Mouse (Mus musculus) testis, adult 2 months (tissue): ENCODE data around the gene Gramd1b. TPM values are rescaled to one million over a fixed set of nuclear protein-coding genes. Genes with fewer than 3 reads are reported as not detected.

Source experiments
- H3K27ac ChIP-seq: fragments of 200-500 bp; 2 replicates; pipeline ENCODE4 v1.5.1; 2012; ENCODE audit warnings: low read depth, low read length; ENCODE audit not compliant: control insufficient read depth, insufficient read depth
- H3K27me3 ChIP-seq: fragments of 200-500 bp; 2 replicates; pipeline ENCODE4 v1.6.1; 2012; ENCODE audit warnings: mild to moderate bottlenecking, low read length, moderate library complexity; ENCODE audit not compliant: control insufficient read depth, insufficient read depth
- H3K36me3 ChIP-seq: fragments of 200-500 bp; 2 replicates; pipeline ENCODE4 v1.6.1; 2012; ENCODE audit warnings: mild to moderate bottlenecking, low read length; ENCODE audit not compliant: control insufficient read depth, insufficient read depth
- H3K4me1 ChIP-seq: fragments of 200-500 bp; 2 replicates; pipeline ENCODE4 v1.6.1; 2012; ENCODE audit warnings: low read length; ENCODE audit not compliant: control insufficient read depth, insufficient read depth
- H3K4me3 ChIP-seq: fragments of 200-500 bp; 2 replicates; pipeline ENCODE4 v1.5.1; 2012; ENCODE audit warnings: low read depth, mild to moderate bottlenecking, low read length, moderate library complexity, mixed read lengths; ENCODE audit not compliant: control insufficient read depth
- CTCF ChIP-seq: fragments of 200-500 bp; IDR thresholded peaks from 2 replicates; pipeline ENCODE4 v1.5.1; 2012; ENCODE audit warnings: low read depth, mild to moderate bottlenecking, inconsistent platforms, low read length, moderate library complexity; ENCODE audit not compliant: control insufficient read depth, insufficient read depth, insufficient replicate concordance
- POLR2A ChIP-seq: fragments of 200-500 bp; IDR thresholded peaks from 2 replicates; pipeline ENCODE4 v1.6.1; 2012; ENCODE audit warnings: low read depth, mild to moderate bottlenecking, inconsistent platforms, low read length, moderate library complexity; ENCODE audit not compliant: control insufficient read depth
- polyA plus RNA-seq: library from polyadenylated mRNA; depleted of rRNA; stranded (reverse); fragments of >200 nt; gene quantifications from 2 replicates; pipeline ENCODE4 v1.2.3, GENCODE M21; 2012

The Gramd1b gene
- polyA plus RNA-seq, 1 experiment: 143 TPM

- no peaks in the 10 kb centered on the region for H3K27me3 ChIP-seq
- H3K4me3 ChIP-seq: no peak overlapping the region
- H3K4me1 ChIP-seq: peaks cover 2% of the 10 kb centered on the region; the same call in 1 of the 2 replicates
- no peaks in the 10 kb centered on the region for H3K36me3 ChIP-seq
- no peak for TF ChIP-seq POLR2A
- TF ChIP-seq CTCF: no peak
- no peak overlapping the region for H3K27ac ChIP-seq
These were observed 135.0 kb downstream of the Gramd1b start for GRCm38 (mm10) chr9:40396171-40396570.

- no peak overlapping the region for H3K27ac ChIP-seq
These were observed 139.1 kb downstream of the Gramd1b start for GRCm38 (mm10) chr9:40391852-40392695.

GRCm38 (mm10) chr9:40391359-40391758 lies 139.8 kb downstream of the Gramd1b start:
- Histone ChIP-seq H3K36me3 (no peaks in the 10 kb centered on the region), H3K4me1 (0 out of 2 replicates have a peak, but pooled peaks cover 2% of the 10 kb centered on the region), H3K27me3 (no peaks in the 10 kb centered on the region), H3K4me3 (no peak overlapping the region; the same call in 1 of the 2 replicates), H3K27ac (no peak overlapping the region)
- TF ChIP-seq CTCF: no peak
- no peak for TF ChIP-seq POLR2A

More at GRCm38 (mm10) chr9:40391852-40392695, 139.1 kb downstream of the Gramd1b start:
- Histone ChIP-seq H3K36me3 (no peaks in the 10 kb centered on the region), H3K4me1 (peaks cover 4% of the 10 kb centered on the region; the same call in 1 of the 2 replicates), H3K4me3 (no peak overlapping the region), H3K27me3 (no peaks in the 10 kb centered on the region)
- TF ChIP-seq POLR2A: no peak
- TF ChIP-seq CTCF: no peak

DNA sequence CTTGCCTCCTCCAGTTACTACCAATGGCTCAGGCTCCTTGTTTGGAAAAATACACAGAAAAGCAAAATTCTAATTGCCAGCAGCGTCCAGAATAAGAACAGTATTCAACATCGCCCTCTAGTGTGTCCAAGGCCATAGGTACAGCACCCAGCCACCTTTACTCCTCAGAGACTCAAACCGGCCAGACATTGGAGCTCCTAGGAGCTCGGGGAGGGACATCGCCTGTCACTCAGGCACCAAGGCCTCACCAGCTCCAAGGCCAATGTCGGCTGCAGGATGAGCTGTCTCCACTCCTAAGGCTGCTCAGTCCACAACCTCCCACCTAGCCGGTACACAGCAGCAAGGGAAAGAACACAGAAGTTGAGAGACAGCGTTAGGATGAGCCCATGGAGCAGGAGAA lies 140.3 kb downstream of the Gramd1b start:
- Histone ChIP-seq H3K27ac (no peak overlapping the region), H3K36me3 (no peaks in the 10 kb centered on the region), H3K4me3 (no peak overlapping the region), H3K27me3 (no peaks in the 10 kb centered on the region), H3K4me1 (0 out of 2 replicates have a peak, but pooled peaks cover 2% of the 10 kb centered on the region)
- no peak; the same call in 1 of the 2 replicates for TF ChIP-seq CTCF
- no peak for TF ChIP-seq POLR2A

DNA sequence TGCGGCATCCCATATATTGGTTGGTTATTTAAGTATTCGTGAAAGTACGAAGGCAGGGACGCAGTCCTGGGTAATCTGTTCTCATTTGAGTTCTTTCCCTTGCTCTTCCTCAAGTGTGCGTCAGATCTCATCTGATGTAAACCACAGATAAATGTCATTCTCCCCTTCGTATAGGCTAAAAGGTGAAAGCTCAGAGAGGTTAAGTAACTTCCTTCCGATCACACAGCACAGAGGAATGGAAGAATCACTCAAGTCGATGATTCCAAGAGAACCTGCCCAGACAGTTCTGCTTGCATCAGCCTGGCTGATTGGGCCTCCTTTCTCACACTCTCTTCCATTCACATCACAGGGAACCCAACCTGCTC lies 140.8 kb downstream of the Gramd1b start:
- no peak for TF ChIP-seq CTCF
- no peak for TF ChIP-seq POLR2A
- no peak overlapping the region for H3K27ac ChIP-seq
- 0 out of 2 replicates have a peak, but pooled peaks cover 2% of the 10 kb centered on the region for H3K4me1 ChIP-seq
- no peaks in the 10 kb centered on the region for H3K27me3 ChIP-seq
- no peak overlapping the region for H3K4me3 ChIP-seq
- H3K36me3 ChIP-seq: no peaks in the 10 kb centered on the region

GRCm38 (mm10) chr9:40389669-40390395 lies 141.4 kb downstream of the Gramd1b start:
- Histone ChIP-seq H3K36me3 (no peaks in the 10 kb centered on the region), H3K4me1 (0 out of 2 replicates have a peak, but pooled peaks cover 2% of the 10 kb centered on the region), H3K27ac (no peak overlapping the region), H3K4me3 (no peak overlapping the region), H3K27me3 (no peaks in the 10 kb centered on the region)
- TF ChIP-seq POLR2A: no peak

DNA sequence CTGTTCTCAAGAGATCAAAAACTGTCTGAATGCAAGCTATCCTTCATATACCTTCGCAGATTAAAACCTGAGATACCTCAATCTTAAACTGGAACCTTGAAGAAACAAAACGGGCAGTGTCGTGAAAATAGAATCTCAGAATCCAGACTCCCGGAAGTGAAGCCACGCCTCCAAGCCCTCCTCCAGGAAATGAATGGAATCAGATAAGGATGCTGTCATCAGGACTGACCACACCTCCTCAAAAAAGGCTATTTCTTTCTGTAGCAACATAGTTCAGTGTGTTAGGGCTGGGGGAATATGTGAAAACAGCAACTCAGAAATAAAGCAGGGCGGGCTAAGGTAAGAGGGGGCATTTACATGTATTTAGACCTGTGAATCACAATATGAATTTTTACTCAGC lies 142.0 kb downstream of the Gramd1b start:
- H3K36me3 ChIP-seq: no peaks in the 10 kb centered on the region
- no peak overlapping the region for H3K27ac ChIP-seq
- no peak overlapping the region for H3K4me3 ChIP-seq
- TF ChIP-seq CTCF: no peak
- 0 out of 2 replicates have a peak, but pooled peaks cover 2% of the 10 kb centered on the region for H3K4me1 ChIP-seq
- H3K27me3 ChIP-seq: no peaks in the 10 kb centered on the region

DNA sequence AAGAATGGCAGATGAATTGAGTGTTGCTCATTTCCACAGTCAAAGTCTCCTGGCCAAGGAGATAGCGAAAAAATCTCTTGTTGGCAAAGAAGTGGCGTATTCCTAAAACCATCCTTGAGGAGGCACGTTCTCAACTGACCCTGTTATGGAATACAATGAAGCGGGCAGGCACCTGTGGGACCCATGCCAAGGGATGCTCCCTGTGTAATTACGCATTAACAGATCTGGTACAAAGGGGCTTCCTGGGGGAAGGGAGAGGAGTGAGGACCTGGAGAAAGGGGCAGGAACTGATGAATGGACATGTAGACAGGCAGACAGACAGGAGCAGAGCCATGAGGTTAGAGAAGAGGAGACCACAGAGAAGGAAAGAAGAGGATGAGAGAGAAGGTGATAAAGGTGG lies 146.4 kb downstream of the Gramd1b start:
- H3K27ac ChIP-seq: no peak overlapping the region
- TF ChIP-seq CTCF (no peak), POLR2A (no peak)
- H3K4me3 ChIP-seq: no peak overlapping the region
- no peaks in the 10 kb centered on the region for H3K27me3 ChIP-seq
- H3K4me1 ChIP-seq: no peaks in the 10 kb centered on the region
- H3K36me3 ChIP-seq: no peaks in the 10 kb centered on the region
